Mouse (Mus musculus) adrenal gland, postnatal 36 days (tissue): ENCODE results near the gene Baiap2l1. TPM values are rescaled to one million over a fixed set of nuclear protein-coding genes. Genes with fewer than 3 reads are reported as not detected.
"Not testable (repeated sequence)": the region's sequence is repeated elsewhere in the genome, so short reads cannot be mapped to it uniquely, and the experiment has no call there.

Experiments used
- DNase-seq, 2 experiments: peaks; one replicate each; pipeline ENCODE4 v3.0.0; 2021; ENCODE audit warnings: mixed read lengths in 1 of 2
- total RNA-seq, 2 experiments: library from RNA; stranded (reverse); gene quantifications; 2 replicates each; pipeline ENCODE4 v1.2.3; 2021

Baiap2l1 gene
- total RNA-seq, 2 experiments from 2014 or later, result 8.9 to 15.2 TPM

DNA sequence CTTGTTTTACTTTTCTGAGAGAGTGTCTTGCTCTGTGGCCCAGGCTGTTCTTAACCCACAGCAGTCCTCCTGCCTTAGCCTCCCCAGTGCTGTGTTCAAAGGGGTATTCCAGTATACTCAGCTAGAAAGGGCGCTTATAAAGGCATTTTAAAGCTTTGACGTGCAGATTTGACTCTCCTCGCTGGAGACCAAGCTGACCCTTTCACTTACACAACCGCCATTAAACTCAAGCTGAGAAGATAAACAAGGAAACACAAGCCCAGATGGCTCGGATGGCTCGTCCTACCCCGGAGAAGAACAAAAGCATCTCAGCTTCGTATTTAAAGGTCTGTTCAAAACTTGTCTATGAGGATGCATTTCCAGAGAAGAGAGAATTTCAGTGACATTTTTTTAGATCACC, 6.7 kb downstream of the Baiap2l1 start:
- DNase-seq, result no peak

- DNase-seq, result no peak
Observed at GRCm38 (mm10) chr5:144344592-144344991, 13.3 kb downstream of the Baiap2l1 start.

- DNase-seq, result no peak
Observed at GRCm38 (mm10) chr5:144341085-144341484, 16.8 kb downstream of the Baiap2l1 start.

GRCm38 (mm10) chr5:144338787-144339186, 19.1 kb downstream of the Baiap2l1 start:
- no peak for DNase-seq

- DNase-seq, result not testable (repeated sequence)
Observed at GRCm38 (mm10) chr5:144335357-144335756, 22.6 kb downstream of the Baiap2l1 start.

- DNase-seq, result no peak
Observed at GRCm38 (mm10) chr5:144334010-144334409, 23.9 kb downstream of the Baiap2l1 start.

GRCm38 (mm10) chr5:144322717-144323116, 35.2 kb downstream of the Baiap2l1 start:
- no peak for DNase-seq

GRCm38 (mm10) chr5:144321681-144322080, 36.2 kb downstream of the Baiap2l1 start:
- DNase-seq, result peak; percentile 74 to 77

DNA sequence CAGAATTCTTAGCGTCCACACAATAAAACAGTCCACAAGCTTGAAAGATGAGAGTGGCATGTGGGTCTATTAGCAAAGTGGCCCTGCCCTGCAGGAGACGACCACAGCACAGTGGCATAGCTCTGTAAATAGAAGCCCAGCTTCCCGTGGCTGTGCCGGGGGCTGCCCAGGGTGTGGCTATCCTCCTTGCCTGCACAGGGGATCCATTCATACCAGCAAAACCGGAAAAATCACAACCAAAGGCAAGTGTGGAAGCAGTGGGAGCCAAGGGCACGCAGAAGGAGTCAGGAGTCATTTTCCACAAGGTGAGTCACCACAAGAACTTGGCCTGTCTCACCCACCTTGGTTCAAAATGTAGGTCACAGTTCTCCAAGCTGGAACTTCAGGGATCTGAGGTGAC, 39.6 kb downstream of the Baiap2l1 start:
- peak; percentile 10 to 34 for DNase-seq

GRCm38 (mm10) chr5:144317426-144317825, 40.5 kb downstream of the Baiap2l1 start:
- no peak for DNase-seq

DNA sequence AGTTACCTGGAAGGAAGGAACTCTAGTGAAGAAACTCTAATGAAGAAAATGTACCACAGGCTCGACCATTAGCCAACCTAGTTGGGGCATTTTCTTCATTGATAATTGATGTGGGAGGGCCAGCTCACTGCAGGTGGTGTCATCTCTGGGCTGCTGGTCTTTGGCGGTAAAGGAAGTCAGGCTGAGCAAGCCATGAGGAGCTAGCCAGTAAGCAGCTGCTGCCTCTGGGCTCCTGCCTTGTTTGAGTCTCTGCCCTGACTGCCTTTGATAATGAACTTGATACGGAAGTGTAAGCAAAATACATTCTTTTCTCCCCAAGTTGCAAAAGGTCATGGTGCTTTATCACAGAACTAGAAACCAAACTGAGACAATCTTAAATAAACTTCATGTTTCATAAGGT, 41.5 kb downstream of the Baiap2l1 start:
- no peak for DNase-seq

DNA sequence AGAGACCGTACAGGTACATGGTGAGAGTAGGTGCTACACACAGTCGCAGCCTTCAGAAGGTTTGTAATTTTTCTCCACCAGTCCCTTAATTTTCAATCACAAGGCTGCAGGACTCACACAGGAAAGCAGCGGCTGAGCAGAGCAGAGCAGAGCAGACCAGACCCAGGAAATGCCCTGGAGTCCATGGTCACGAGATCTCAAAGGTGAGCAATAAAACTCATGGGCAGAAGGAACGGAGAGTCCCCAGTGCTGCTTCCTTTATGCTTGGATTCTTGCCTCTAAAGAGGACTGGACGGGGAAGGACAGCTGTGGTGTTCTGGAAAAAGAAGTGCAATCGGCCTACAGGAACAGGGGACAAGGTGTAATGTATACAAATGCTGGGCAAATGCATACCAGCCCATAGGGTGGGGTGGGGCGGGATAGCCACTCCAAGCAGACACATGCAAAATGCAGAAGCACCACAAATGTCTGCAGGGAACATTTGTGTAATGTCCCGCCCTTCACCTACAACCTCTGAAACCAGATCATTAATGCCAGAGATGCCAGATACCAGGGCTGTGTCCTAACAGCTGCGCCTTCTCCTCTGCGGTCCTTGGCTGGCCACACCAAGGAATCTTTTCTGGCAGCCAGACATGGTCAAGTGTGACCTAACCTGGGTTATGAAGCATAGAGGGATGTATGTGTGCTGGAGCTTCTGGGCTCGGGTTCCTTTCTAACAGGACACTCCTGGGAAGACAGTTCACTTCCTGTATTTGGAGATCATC, 43.0 kb downstream of the Baiap2l1 start:
- DNase-seq, result no peak

GRCm38 (mm10) chr5:144313335-144313734, 44.6 kb downstream of the Baiap2l1 start:
- peak; percentile 57 to 66 for DNase-seq

DNA sequence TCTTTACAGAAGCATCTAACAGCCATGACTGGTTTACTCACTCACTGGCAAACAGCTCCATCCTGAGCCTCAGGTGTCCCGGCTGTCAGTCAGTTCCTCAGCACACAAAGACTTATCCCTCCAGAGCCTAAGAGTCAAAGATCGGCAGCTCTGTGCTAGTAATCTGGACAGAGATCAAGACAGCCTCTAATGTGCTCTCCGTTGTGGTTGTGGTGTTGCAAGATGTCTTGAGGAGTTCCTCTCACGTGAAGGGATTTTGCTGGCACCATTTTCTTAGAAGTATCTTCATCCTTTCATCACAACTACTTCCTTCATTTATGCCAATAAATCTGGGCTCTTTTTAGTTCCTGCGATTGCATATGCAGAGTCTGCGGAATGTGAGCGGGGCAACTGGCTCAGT, 45.7 kb downstream of the Baiap2l1 start:
- DNase-seq, result no peak

DNA sequence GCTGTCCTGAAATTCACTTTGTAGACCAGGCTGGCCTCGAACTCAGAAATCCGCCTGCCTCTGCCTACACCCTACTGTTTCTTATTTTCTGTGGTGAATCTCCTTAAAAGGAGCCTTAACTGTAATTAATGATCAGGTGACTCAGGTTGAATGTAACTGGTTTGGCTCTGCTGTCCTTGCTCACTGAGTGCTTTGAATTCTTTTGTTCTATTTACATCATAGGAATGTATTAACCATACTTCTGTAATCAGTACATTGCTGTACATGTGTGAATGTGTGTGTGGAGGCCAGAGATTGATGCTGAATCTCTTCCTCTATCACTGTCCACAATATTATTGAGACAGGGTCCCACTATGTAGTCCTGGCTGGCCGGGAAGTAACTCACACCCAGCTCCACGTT, 49.0 kb downstream of the Baiap2l1 start:
- DNase-seq, result no peak

- DNase-seq, result no peak
Observed at GRCm38 (mm10) chr5:144303071-144303470, 54.8 kb downstream of the Baiap2l1 start.

DNA sequence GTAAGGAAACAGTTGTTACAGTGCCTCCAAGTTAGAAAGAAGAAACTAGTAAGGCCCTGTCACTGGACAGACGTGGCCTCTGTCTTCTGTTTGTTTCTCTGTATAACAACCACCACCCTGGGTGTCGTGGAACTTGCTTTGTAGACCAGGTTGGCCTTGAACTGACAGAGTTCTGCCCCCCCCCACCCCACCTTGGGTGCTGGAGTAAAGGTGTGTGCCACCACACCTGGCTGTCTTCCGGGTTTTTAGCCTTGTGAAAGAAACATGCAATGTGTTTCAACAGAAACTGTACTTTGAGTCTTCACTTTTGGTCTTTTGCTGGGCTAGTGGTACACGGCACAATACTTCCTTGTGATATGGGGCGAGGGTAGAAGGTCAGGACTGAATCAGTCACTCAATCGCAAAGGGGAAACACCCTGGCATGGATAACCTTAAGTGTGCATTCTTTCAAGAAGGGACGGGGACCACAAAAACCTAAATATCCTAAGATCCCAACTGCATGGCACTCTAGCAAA, 61.8 kb downstream of the Baiap2l1 start:
- no peak for DNase-seq

GRCm38 (mm10) chr5:144295357-144295756, 62.6 kb downstream of the Baiap2l1 start:
- DNase-seq, result no peak

DNA sequence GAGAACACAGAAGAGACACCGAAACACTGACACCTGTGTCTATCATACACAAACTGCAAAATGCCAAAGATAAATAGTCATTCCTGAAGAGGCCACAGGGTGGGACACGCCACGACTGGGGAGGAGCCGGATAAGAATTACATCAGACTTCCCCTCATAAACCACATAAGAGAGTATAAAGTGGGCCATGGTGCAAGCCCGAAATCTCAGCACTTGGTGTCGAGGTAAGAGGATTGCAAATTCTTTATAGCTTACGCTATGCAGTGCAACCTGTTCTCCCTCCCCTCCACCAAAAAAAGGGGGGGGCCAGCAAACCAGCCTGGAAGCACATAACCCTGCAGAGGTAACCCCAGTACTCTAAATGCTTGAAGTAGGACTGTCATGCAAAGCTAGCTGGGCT, 63.0 kb downstream of the Baiap2l1 start:
- DNase-seq, result no peak

GRCm38 (mm10) chr5:144289769-144290440, 68.0 kb downstream of the Baiap2l1 start:
- no peak for DNase-seq

DNA sequence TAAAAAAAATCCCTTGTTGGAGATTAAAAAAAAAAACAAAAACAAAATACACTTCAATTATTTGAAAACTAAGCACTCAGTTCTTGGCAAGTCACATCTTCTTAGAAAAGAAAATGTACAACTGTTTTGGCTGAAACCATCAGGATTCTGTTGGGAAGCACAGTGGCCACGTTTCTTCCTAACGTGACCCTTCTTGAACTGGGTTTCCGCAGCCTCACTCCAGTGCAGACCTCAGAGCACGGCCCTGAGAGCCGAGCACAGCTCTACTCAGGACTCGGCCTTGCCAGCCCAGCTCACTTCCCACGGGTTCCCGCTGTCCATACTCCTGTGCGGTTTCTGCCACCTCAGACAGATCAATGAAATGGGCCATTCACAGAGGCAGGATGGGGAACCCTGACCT, 69.5 kb downstream of the Baiap2l1 start:
- DNase-seq, result no peak

DNA sequence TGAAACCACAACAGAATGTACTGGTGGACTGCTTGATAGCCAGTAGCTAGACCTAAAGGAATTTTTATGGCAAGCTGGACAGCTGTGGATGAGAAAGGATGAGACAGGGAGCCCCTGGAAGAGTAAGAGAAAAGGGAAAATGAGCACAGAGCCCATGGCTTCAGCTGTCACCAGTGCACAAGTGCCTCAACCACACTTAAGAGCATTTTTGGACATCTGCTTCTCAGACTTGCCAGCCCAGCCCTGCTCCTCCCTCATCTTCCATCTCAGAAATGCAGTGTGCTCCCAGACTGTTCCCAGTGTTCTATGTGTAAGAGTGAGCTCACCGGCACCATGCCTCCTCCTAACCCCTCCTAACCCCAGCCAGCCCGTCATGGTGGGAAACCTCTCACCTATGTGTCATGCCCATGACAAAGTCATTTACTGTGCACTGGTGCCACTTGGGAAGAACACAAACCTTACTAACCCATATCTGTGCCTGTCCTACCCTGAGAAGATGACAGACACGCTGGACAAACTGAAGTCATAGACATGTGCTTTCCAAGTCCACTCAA, 70.6 kb downstream of the Baiap2l1 start:
- no peak for DNase-seq

- no peak for DNase-seq
Observed at GRCm38 (mm10) chr5:144286591-144287266, 71.2 kb downstream of the Baiap2l1 start.
